Mouse (Mus musculus) midbrain, postnatal 0 days (tissue): ENCODE data around the gene Sycp2l. TPM values are rescaled to one million over a fixed set of nuclear protein-coding genes. Genes with fewer than 3 reads are reported as not detected.

Source experiments
- ATAC-seq: fragments of 200-750 bp; cut with Nextera tagmentation; 2 replicates; pipeline ENCODE4 v1.8.0; 2017; ENCODE audit warnings: moderate number of reproducible peaks, mild to moderate bottlenecking, moderate TSS enrichment, moderate library complexity; ENCODE audit not compliant: low FRiP score
- DNase-seq: peaks from one replicate; pipeline ENCODE4 v3.0.0-alpha.2; 2015; ENCODE audit warnings: low spot score
- H3K27ac ChIP-seq: fragments of 300-500 bp; sonication (generic); 2 replicates; pipeline ENCODE4 v1.5.1; 2014; ENCODE audit warnings: low read depth, mild to moderate bottlenecking, low read length, mixed read lengths
- H3K27me3 ChIP-seq: fragments of 300-500 bp; sonication (generic); 2 replicates; pipeline ENCODE4 v1.6.1; 2014; ENCODE audit warnings: low read length, control low read depth, mixed read lengths; ENCODE audit not compliant: insufficient read depth
- H3K36me3 ChIP-seq: fragments of 300-500 bp; sonication (generic); 2 replicates; pipeline ENCODE4 v1.6.1; 2014; ENCODE audit warnings: low read length, control low read depth, mixed read lengths; ENCODE audit not compliant: insufficient read depth
- H3K4me1 ChIP-seq: fragments of 300-500 bp; sonication (generic); 2 replicates; pipeline ENCODE4 v1.6.1; 2014; ENCODE audit warnings: mild to moderate bottlenecking, control low read depth, antibody characterized with exemption, low read length, mixed read lengths; ENCODE audit not compliant: insufficient read depth
- H3K4me2 ChIP-seq: fragments of 300-500 bp; sonication (generic); 2 replicates; pipeline ENCODE4 v1.6.1; 2014; ENCODE audit warnings: low read depth, mild to moderate bottlenecking, low read length, mixed read lengths; ENCODE audit not compliant: poor library complexity, severe bottlenecking
- H3K4me3 ChIP-seq: fragments of 300-500 bp; sonication (generic); 2 replicates; pipeline ENCODE4 v1.5.1; 2014; ENCODE audit warnings: low read depth, mild to moderate bottlenecking, low read length, moderate library complexity
- H3K9ac ChIP-seq: fragments of 300-500 bp; sonication (generic); replicated peaks from 2 replicates; pipeline ENCODE4 v1.6.1; 2014; ENCODE audit warnings: mild to moderate bottlenecking, low read length, moderate library complexity, mixed read lengths; ENCODE audit not compliant: poor library complexity, severe bottlenecking
- H3K9me3 ChIP-seq: fragments of 300-500 bp; sonication (generic); 2 replicates; pipeline ENCODE4 v1.6.1; 2016; ENCODE audit warnings: low read length, control low read depth
- CTCF ChIP-seq: IDR thresholded peaks from 2 replicates; pipeline ENCODE4 v1.5.1; 2016; ENCODE audit warnings: antibody characterized with exemption, mild to moderate bottlenecking
- WGBS: fragments of 180-500 bp; shearing (Covaris S2); extraction: QIAGEN DNeasy Blood & Tissue Kit; methylation state at CpG from one replicate; pipeline ENCODE4 v1.1.7; 2014; 5-methylcytosine and 5-hydroxymethylcytosine counted together
- polyA plus RNA-seq: library from polyadenylated mRNA; unstranded; fragments of >200 nt; fragmentation: Nextera tagmentation; extraction: Ambion mirVana; gene quantifications from 2 replicates; pipeline ENCODE4 v1.2.1, GENCODE M21; 2015
- total RNA-seq: library from RNA; depleted of rRNA; stranded (reverse); fragments of >200 nt; gene quantifications from 2 replicates; pipeline ENCODE4 v1.2.3, GENCODE M21; 2014

The Sycp2l gene
- total and polyA plus RNA-seq, 2 experiments from 2014 or later, result 0.16 TPM; not detected in 1

GRCm38 (mm10) chr13:41134901-41135300 is 20.8 kb downstream of the Sycp2l start:
- WGBS, result 6% methylated on average over 6 of the region's 6 CpGs
- no peak overlapping the region for H3K4me3 ChIP-seq
- H3K27ac ChIP-seq, result no peak overlapping the region
- no peak overlapping the region for H3K4me2 ChIP-seq
- no peak overlapping the region for H3K9ac ChIP-seq
- no peaks in the 10 kb centered on the region for H3K4me1 ChIP-seq
- DNase-seq (peak; percentile 87), ATAC-seq (no peak)
- no peaks in the 10 kb centered on the region for H3K9me3 ChIP-seq
- peak; percentile 86 for TF ChIP-seq CTCF
- H3K27me3 ChIP-seq, result no peaks in the 10 kb centered on the region; the same call in 1 of the 2 replicates
- H3K36me3 ChIP-seq, result no peaks in the 10 kb centered on the region

- Histone ChIP-seq H3K27ac (no peak overlapping the region), H3K4me2 (no peak overlapping the region), H3K4me3 (no peak overlapping the region), H3K36me3 (no peaks in the 10 kb centered on the region), H3K9me3 (no peaks in the 10 kb centered on the region), H3K27me3 (no peaks in the 10 kb centered on the region), H3K9ac (no peak overlapping the region), H3K4me1 (no peaks in the 10 kb centered on the region)
- no peak for DNase-seq
- no peak for TF ChIP-seq CTCF
- 66% methylated on average over 6 of the region's 6 CpGs for WGBS
- no peak for ATAC-seq
Observed at GRCm38 (mm10) chr13:41145433-41145970, 31.4 kb downstream of the Sycp2l start.

GRCm38 (mm10) chr13:41146271-41146670 is 32.2 kb downstream of the Sycp2l start:
- H3K36me3 ChIP-seq, result no peaks in the 10 kb centered on the region
- H3K9me3 ChIP-seq, result no peaks in the 10 kb centered on the region
- ATAC-seq (no peak), DNase-seq (peak; percentile 30)
- H3K4me1 ChIP-seq, result no peaks in the 10 kb centered on the region
- no peaks in the 10 kb centered on the region for H3K27me3 ChIP-seq
- 81% methylated on average over 10 of the region's 10 CpGs for WGBS
- no peak overlapping the region for H3K27ac ChIP-seq
- peak; percentile 70 for TF ChIP-seq CTCF
- H3K9ac ChIP-seq, result no peak overlapping the region
- no peak overlapping the region for H3K4me3 ChIP-seq
- H3K4me2 ChIP-seq, result no peak overlapping the region

- no peaks in the 10 kb centered on the region for H3K36me3 ChIP-seq
- no peak overlapping the region for H3K9ac ChIP-seq
- no peaks in the 10 kb centered on the region for H3K4me1 ChIP-seq
- H3K27me3 ChIP-seq, result no peaks in the 10 kb centered on the region
- no peak for TF ChIP-seq CTCF
- WGBS, result 89% methylated on average over 11 of the region's 11 CpGs
- no peaks in the 10 kb centered on the region for H3K9me3 ChIP-seq
- DNase-seq (no peak), ATAC-seq (no peak)
- no peak overlapping the region for H3K4me3 ChIP-seq
- no peak overlapping the region for H3K4me2 ChIP-seq
- no peak overlapping the region for H3K27ac ChIP-seq
Observed at GRCm38 (mm10) chr13:41153146-41153545, 39.0 kb downstream of the Sycp2l start.

- no peak for ATAC-seq
- Histone ChIP-seq H3K36me3 (no peaks in the 10 kb centered on the region), H3K27me3 (no peaks in the 10 kb centered on the region), H3K27ac (no peak overlapping the region), H3K9ac (no peak overlapping the region), H3K4me1 (no peaks in the 10 kb centered on the region), H3K9me3 (no peaks in the 10 kb centered on the region), H3K4me2 (no peak overlapping the region), H3K4me3 (no peak overlapping the region)
- 68% methylated on average over 5 of the region's 5 CpGs for WGBS
- DNase-seq, result peak; percentile 15
- TF ChIP-seq CTCF, result peak; percentile 63
Observed at GRCm38 (mm10) chr13:41158426-41158825, 44.3 kb downstream of the Sycp2l start.

- DNase-seq, result no peak
- no peaks in the 10 kb centered on the region for H3K9me3 ChIP-seq
- 73% methylated on average over 6 of the region's 6 CpGs for WGBS
- H3K4me2 ChIP-seq, result no peak overlapping the region
- H3K9ac ChIP-seq, result no peak overlapping the region
- TF ChIP-seq CTCF, result no peak
- H3K27ac ChIP-seq, result no peak overlapping the region
- no peaks in the 10 kb centered on the region for H3K4me1 ChIP-seq
- H3K27me3 ChIP-seq, result no peaks in the 10 kb centered on the region
- no peak for ATAC-seq
- no peak overlapping the region for H3K4me3 ChIP-seq
- peaks cover 43% of the 10 kb centered on the region for H3K36me3 ChIP-seq
Observed at GRCm38 (mm10) chr13:41187886-41188285, 73.8 kb downstream of the Sycp2l start.
